Mouse (Mus musculus): ENCODE data around the gene Tcf20. TPM values are rescaled to one million over a fixed set of nuclear protein-coding genes. Genes with fewer than 3 reads are reported as not detected.
A peak's percentile ranks its signal among the peaks of the same experiment; 100 is the strongest.

Tcf20 gene
- total RNA-seq, 4 experiments from 2014 or later: 56.2 to 63.4 (median 59.7) TPM

GRCm38 (mm10) chr15:82992911-82993310 lies 5.2 kb upstream of the Tcf20 start:
- DNase-seq (ENCODE audit: low spot score): no peak

- no peak for DNase-seq (ENCODE audit: low spot score)
Measured at GRCm38 (mm10) chr15:82992079-82992783, 4.6 kb upstream of the Tcf20 start.

GRCm38 (mm10) chr15:82989190-82989704 lies 1.6 kb upstream of the Tcf20 start:
- DNase-seq (ENCODE audit: low spot score): no peak

GRCm38 (mm10) chr15:82987014-82987731 lies 499 bp downstream of the Tcf20 start:
- no peak for DNase-seq (ENCODE audit: low spot score)

- DNase-seq (ENCODE audit: low spot score): no peak
Measured at GRCm38 (mm10) chr15:82984574-82984973, 3.1 kb downstream of the Tcf20 start.

GRCm38 (mm10) chr15:82984097-82984496 lies 3.6 kb downstream of the Tcf20 start:
- DNase-seq (ENCODE audit: low spot score): no peak

GRCm38 (mm10) chr15:82983416-82984026 lies 4.2 kb downstream of the Tcf20 start:
- DNase-seq (ENCODE audit: low spot score): no peak

GRCm38 (mm10) chr15:82982724-82983415 lies 4.8 kb downstream of the Tcf20 start:
- DNase-seq (ENCODE audit: low spot score): peak; percentile 35

GRCm38 (mm10) chr15:82981676-82982520 lies 5.8 kb downstream of the Tcf20 start:
- no peak for DNase-seq (ENCODE audit: low spot score)

- DNase-seq (ENCODE audit: low spot score): no peak
Measured at GRCm38 (mm10) chr15:82979531-82979930, 8.1 kb downstream of the Tcf20 start.

GRCm38 (mm10) chr15:82974471-82974870 lies 13.2 kb downstream of the Tcf20 start:
- no peak for DNase-seq (ENCODE audit: low spot score)

- DNase-seq (ENCODE audit: low spot score): no peak
Measured at GRCm38 (mm10) chr15:82969206-82969721, 18.4 kb downstream of the Tcf20 start.

- no peak for DNase-seq (ENCODE audit: low spot score)
Measured at GRCm38 (mm10) chr15:82968449-82968848, 19.2 kb downstream of the Tcf20 start.

- no peak for DNase-seq (ENCODE audit: low spot score)
Measured at GRCm38 (mm10) chr15:82967947-82968346, 19.7 kb downstream of the Tcf20 start.

- no peak for DNase-seq (ENCODE audit: low spot score)
Measured at GRCm38 (mm10) chr15:82964266-82964825, 23.3 kb downstream of the Tcf20 start.

- DNase-seq (ENCODE audit: low spot score): no peak
Measured at GRCm38 (mm10) chr15:82963556-82964156, 24.0 kb downstream of the Tcf20 start.

GRCm38 (mm10) chr15:82963090-82963489 lies 24.6 kb downstream of the Tcf20 start:
- DNase-seq (ENCODE audit: low spot score): no peak

- no peak for DNase-seq (ENCODE audit: low spot score)
Measured at GRCm38 (mm10) chr15:82962536-82962935, 25.1 kb downstream of the Tcf20 start.

GRCm38 (mm10) chr15:82960786-82961561 lies 26.7 kb downstream of the Tcf20 start:
- no peak for DNase-seq (ENCODE audit: low spot score)
